Mouse (Mus musculus): ENCODE measurements at regions not wholly inside any gene's neighbourhood (a gene's known extent, or its start where the extent isn't known, plus 50 kb on each side); places are given as distances from the start of the nearest gene placed in this dataset.

DNA sequence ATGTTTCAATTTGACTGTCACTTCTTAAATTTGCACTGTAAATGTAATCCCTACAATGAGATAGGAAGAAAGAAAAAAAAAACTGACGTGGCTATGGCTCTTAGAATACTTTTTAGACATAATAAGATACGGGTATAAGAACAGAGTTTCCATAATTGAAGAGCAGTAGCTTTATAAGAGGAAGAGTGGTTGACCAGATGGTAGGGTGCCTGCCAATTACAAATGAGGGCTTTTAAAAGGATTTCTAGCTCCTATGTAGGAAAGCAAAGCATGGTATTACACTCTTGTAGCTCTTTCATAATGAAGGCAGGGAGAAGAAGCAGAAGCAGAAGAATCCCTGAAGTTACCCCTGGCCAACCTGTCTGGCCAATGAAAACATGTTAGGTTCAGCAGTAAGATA is 239.7 kb upstream of the Car10 start:
- H3K27ac ChIP-seq = no peak overlapping the region
- no peak for DNase-seq (ENCODE audit: low spot score)
- peaks cover 3% of the 10 kb centered on the region; the same call in 1 of the 2 replicates for H3K9me3 ChIP-seq
- no peaks in the 10 kb centered on the region for H3K27me3 ChIP-seq (ENCODE audit: insufficient read depth, poor library complexity, severe bottlenecking)
- H3K4me1 ChIP-seq (replicated peaks) = no peaks in the 10 kb centered on the region
- no peaks in the 10 kb centered on the region for H3K36me3 ChIP-seq
- WGBS = 82% methylated on average over 2 of the region's 2 CpGs
- no peak overlapping the region for H3K4me3 ChIP-seq

DNA sequence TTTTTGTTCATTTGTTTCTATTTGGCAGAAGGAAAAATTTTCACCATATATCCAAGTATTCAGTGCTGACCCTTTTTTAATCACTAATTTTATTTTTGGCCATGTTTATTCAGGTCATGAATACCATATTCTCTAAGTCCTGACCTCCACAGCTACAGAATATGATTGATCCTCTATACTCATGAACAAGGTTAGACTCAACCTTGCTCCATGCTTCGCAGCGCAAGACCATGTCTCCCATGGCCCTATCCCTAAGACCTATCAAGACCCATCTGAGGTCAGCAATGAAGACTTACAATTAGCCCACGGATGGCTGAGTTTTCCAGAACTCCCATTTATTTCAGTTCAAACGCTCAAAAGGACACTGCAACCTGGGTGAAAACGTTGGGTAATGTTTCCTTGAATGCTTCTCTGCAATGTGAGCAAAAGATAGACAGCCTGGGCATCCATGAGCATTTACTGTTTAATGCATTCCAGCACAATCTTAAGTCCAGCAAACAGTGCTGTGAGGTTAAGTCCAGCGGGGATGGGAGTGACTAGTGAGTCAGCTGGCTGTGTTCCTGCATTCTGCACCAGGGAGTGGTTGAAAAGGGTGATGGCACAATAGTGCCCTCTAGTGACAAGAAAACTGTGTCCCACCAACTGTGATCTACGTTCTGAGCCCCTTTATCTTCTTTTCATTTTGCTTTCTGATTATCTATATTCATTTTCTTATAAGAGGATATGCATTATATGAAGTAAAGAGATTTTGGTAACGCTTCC is 208.0 kb upstream of the Car10 start:
- Histone ChIP-seq H3K27me3 (ENCODE audit: insufficient read depth, poor library complexity, severe bottlenecking) (no peaks in the 10 kb centered on the region), H3K4me3 (no peak overlapping the region), H3K9me3 (no peaks in the 10 kb centered on the region), H3K4me1 (replicated peaks) (no peaks in the 10 kb centered on the region), H3K27ac (no peak overlapping the region), H3K36me3 (no peaks in the 10 kb centered on the region)
- DNase-seq (ENCODE audit: low spot score) = peak; percentile 49
- 50% methylated on average over 8 of the region's 8 CpGs for WGBS

GRCm38 (mm10) chr11:92899296-92899695 is 198.5 kb upstream of the Car10 start:
- no peak overlapping the region for H3K27ac ChIP-seq
- H3K27me3 ChIP-seq (ENCODE audit: insufficient read depth, poor library complexity, severe bottlenecking) = no peaks in the 10 kb centered on the region
- no peaks in the 10 kb centered on the region for H3K4me1 ChIP-seq (replicated peaks)
- DNase-seq (ENCODE audit: low spot score) = no peak
- WGBS = 68% methylated on average over 7 of the region's 7 CpGs
- H3K36me3 ChIP-seq = no peaks in the 10 kb centered on the region
- H3K4me3 ChIP-seq = no peak overlapping the region
- no peaks in the 10 kb centered on the region for H3K9me3 ChIP-seq

All from hindbrain, embryonic 10.5 days (tissue).